Mouse (Mus musculus) lung, postnatal 0 days (tissue): ENCODE measurements around the gene Mrpl49. TPM values are rescaled to one million over a fixed set of nuclear protein-coding genes. Genes with fewer than 3 reads are reported as not detected.

Experiments
- ATAC-seq: fragments of 200-750 bp; cut with Nextera tagmentation; 2 replicates; pipeline ENCODE4 v1.8.0; 2017; ENCODE audit warnings: moderate library complexity
- DNase-seq: peaks from one replicate; pipeline ENCODE4 v3.0.0-alpha.2; 2016; ENCODE audit warnings: low spot score
- H3K27ac ChIP-seq: fragments of 300-500 bp; sonication (generic); 2 replicates; pipeline ENCODE4 v1.5.1; 2014; ENCODE audit warnings: antibody characterized with exemption, mild to moderate bottlenecking, low read length, mixed read lengths
- H3K27me3 ChIP-seq: fragments of 300-500 bp; sonication (generic); replicated peaks from 2 replicates; pipeline ENCODE4 v1.6.1; 2014; ENCODE audit warnings: low read length, mixed read lengths; ENCODE audit not compliant: insufficient read depth
- H3K36me3 ChIP-seq: fragments of 300-500 bp; sonication (generic); 2 replicates; pipeline ENCODE4 v1.6.1; 2014; ENCODE audit warnings: low read length, mixed read lengths; ENCODE audit not compliant: insufficient read depth
- H3K4me1 ChIP-seq: fragments of 300-500 bp; sonication (generic); 2 replicates; pipeline ENCODE4 v1.6.1; 2014; ENCODE audit warnings: antibody characterized with exemption, low read depth, low read length, mixed read lengths; ENCODE audit not compliant: insufficient read depth
- H3K4me2 ChIP-seq: fragments of 300-500 bp; sonication (generic); replicated peaks from 2 replicates; pipeline ENCODE4 v1.6.1; 2014; ENCODE audit warnings: low read depth, mild to moderate bottlenecking, low read length, moderate library complexity, mixed read lengths
- H3K4me3 ChIP-seq: fragments of 300-500 bp; sonication (generic); 2 replicates; pipeline ENCODE4 v1.5.1; 2014; ENCODE audit warnings: low read depth, low read length
- H3K9ac ChIP-seq: fragments of 300-500 bp; sonication (generic); replicated peaks from 2 replicates; pipeline ENCODE4 v1.6.1; 2014; ENCODE audit warnings: low read depth, mild to moderate bottlenecking
- H3K9me3 ChIP-seq: fragments of 300-500 bp; sonication (generic); 2 replicates; pipeline ENCODE4 v1.6.1; 2016; ENCODE audit warnings: low read length, mixed read lengths
- CTCF ChIP-seq: IDR thresholded peaks from 2 replicates; pipeline ENCODE4 v1.5.1; 2016; ENCODE audit warnings: antibody characterized with exemption, mild to moderate bottlenecking
- EP300 ChIP-seq: IDR thresholded peaks from 2 replicates; pipeline ENCODE4 v1.6.1; 2016; ENCODE audit warnings: antibody characterized with exemption, mild to moderate bottlenecking, control low read depth
- WGBS: fragments of 180-500 bp; shearing (Covaris S2); extraction: QIAGEN DNeasy Blood & Tissue Kit; methylation state at CpG from one replicate; pipeline ENCODE4 v1.1.7; 2014; 5-methylcytosine and 5-hydroxymethylcytosine counted together
- polyA plus RNA-seq: library from polyadenylated mRNA; unstranded; fragments of >200 nt; fragmentation: Nextera tagmentation; extraction: Ambion mirVana; gene quantifications from 2 replicates; pipeline ENCODE4 v1.2.1, GENCODE M21; 2015

The Mrpl49 gene
- polyA plus RNA-seq, 1 experiment from 2014 or later: 37.6 TPM

GRCm38 (mm10) chr19:6030520-6031280 is 26.9 kb downstream of the Mrpl49 start:
- DNase-seq (no peak), ATAC-seq (no peak)
- H3K4me2 ChIP-seq: no peak overlapping the region
- WGBS: 67% methylated on average over 14 of the region's 14 CpGs
- no peaks in the 10 kb centered on the region for H3K36me3 ChIP-seq
- H3K4me1 ChIP-seq: no peaks in the 10 kb centered on the region
- no peak for TF ChIP-seq CTCF
- TF ChIP-seq EP300: no peak
- H3K27me3 ChIP-seq: no peaks in the 10 kb centered on the region
- H3K9me3 ChIP-seq: no peaks in the 10 kb centered on the region
- no peak overlapping the region for H3K4me3 ChIP-seq
- H3K9ac ChIP-seq: no peak overlapping the region
- no peak overlapping the region for H3K27ac ChIP-seq

DNA sequence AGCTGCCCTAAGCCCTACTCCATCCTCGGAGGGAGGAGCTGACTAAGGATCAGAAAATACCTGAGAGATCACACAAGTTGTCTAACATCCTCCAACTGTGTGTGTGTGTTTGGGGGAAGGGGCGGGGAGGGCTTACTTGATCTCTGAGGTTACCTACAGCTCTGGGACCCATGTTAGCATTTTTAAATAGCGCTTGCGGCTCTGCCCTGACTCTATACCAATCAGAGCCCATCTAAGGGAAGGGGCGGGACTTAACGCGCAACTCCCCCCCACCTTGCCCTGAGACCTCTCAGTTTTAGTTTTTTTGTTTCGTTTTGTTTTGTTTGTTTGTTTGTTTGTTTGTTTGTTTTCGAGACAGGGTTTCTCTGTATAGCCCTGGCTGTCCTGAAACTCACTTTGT is 28.2 kb downstream of the Mrpl49 start:
- no peaks in the 10 kb centered on the region for H3K9me3 ChIP-seq
- no peaks in the 10 kb centered on the region for H3K27me3 ChIP-seq
- no peaks in the 10 kb centered on the region for H3K36me3 ChIP-seq
- H3K9ac ChIP-seq: no peak overlapping the region
- no peak for TF ChIP-seq EP300
- no peak for TF ChIP-seq CTCF
- ATAC-seq (no peak), DNase-seq (no peak)
- WGBS: 71% methylated on average over 9 of the region's 9 CpGs
- no peaks in the 10 kb centered on the region for H3K4me1 ChIP-seq
- no peak overlapping the region for H3K4me3 ChIP-seq
- H3K4me2 ChIP-seq: no peak overlapping the region
- H3K27ac ChIP-seq: no peak overlapping the region

DNA sequence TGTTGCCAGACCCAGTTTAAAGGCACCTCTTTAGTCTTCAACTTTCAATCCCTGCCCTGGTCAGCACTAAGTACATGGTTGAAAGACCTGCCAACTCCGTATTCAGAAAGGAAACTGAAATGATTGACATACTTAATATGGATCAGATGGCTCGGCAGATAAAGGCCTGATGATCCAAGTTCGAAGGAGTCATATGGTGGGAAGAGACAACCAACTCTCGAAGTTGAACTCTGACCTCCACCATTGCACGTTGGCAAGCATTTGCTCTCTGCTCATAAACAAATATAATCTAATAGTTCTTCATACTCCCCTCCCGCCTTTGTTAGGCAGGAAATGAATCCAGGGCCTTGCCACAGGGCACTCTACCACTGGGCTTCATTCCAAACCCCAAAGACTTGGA is 28.6 kb downstream of the Mrpl49 start:
- Histone ChIP-seq H3K27ac (no peak overlapping the region), H3K4me3 (no peak overlapping the region), H3K4me2 (no peak overlapping the region), H3K9me3 (no peaks in the 10 kb centered on the region), H3K27me3 (no peaks in the 10 kb centered on the region), H3K36me3 (no peaks in the 10 kb centered on the region), H3K4me1 (no peaks in the 10 kb centered on the region), H3K9ac (no peak overlapping the region)
- DNase-seq (no peak), ATAC-seq (no peak)
- 48% methylated on average over 6 of the region's 6 CpGs for WGBS
- no peak for TF ChIP-seq EP300
- TF ChIP-seq CTCF: no peak

DNA sequence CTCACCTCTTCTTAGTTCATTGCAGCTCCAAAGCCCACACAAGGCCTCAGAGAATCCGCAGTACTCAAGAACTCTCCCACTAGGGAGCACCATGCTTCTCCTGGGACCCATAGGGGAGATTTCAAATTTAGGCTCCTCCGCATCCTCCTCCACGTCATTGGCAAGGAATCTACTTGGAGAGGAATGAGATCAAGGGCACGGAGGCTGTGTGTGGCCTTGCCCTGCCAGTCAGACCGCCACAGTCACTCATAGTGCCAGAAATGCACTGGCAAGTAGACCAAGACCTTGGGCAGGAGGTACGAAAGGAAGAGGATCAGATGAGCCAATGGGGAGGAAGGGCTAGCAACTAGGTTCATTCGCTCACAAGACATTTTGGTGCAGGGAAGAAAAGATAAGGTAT is 33.7 kb downstream of the Mrpl49 start:
- Histone ChIP-seq H3K9ac (no peak overlapping the region), H3K36me3 (no peaks in the 10 kb centered on the region), H3K4me1 (no peaks in the 10 kb centered on the region), H3K27me3 (no peaks in the 10 kb centered on the region), H3K27ac (no peak overlapping the region), H3K9me3 (no peaks in the 10 kb centered on the region), H3K4me2 (0 out of 2 replicates have a peak overlapping the region, but pooled peaks have one; percentile 3), H3K4me3 (no peak overlapping the region)
- ATAC-seq (no peak), DNase-seq (no peak)
- no peak for TF ChIP-seq CTCF
- no peak for TF ChIP-seq EP300
- 68% methylated on average over 7 of the region's 7 CpGs for WGBS

GRCm38 (mm10) chr19:6023059-6023458 is 34.5 kb downstream of the Mrpl49 start:
- Histone ChIP-seq H3K9ac (no peak overlapping the region), H3K27ac (no peak overlapping the region), H3K4me2 (no peak overlapping the region), H3K27me3 (no peaks in the 10 kb centered on the region), H3K4me1 (no peaks in the 10 kb centered on the region), H3K9me3 (no peaks in the 10 kb centered on the region), H3K4me3 (no peak overlapping the region), H3K36me3 (no peaks in the 10 kb centered on the region)
- DNase-seq (peak; percentile 42), ATAC-seq (peak; percentile 78)
- peak; percentile 28 for TF ChIP-seq CTCF
- no peak for TF ChIP-seq EP300
- WGBS: 37% methylated on average over 8 of the region's 8 CpGs

DNA sequence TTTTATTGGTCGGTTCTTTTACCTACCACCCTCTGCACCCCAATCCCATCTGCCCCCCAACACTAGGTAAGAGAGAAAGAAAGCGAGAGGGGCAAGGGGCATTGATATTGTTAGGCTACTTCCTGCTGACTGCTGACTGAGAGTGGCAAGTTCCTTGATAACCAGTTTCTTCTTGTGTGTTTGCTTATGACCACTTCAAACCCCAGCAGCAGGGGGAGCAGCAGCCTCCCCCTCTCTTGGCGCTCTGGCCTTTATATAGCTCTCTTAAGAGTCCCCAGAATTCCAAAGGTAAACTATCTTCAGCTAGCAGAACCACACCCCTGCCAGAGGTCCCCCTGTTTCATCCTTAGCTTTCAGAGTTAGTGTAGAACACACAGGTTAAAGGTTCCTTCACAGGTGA is 37.3 kb downstream of the Mrpl49 start:
- Histone ChIP-seq H3K4me3 (no peak overlapping the region), H3K9ac (no peak overlapping the region), H3K27me3 (no peaks in the 10 kb centered on the region), H3K27ac (no peak overlapping the region), H3K9me3 (no peaks in the 10 kb centered on the region), H3K4me1 (peaks cover 7% of the 10 kb centered on the region), H3K36me3 (no peaks in the 10 kb centered on the region), H3K4me2 (no peak overlapping the region)
- peak; percentile 64 for DNase-seq
- 34% methylated on average over 3 of the region's 3 CpGs for WGBS
- no peak for ATAC-seq
- TF ChIP-seq CTCF: peak; percentile 39
- no peak for TF ChIP-seq EP300
